ENCODE assay signal across 8 mouse cellular contexts in genomic region chr11:58168167-58168915, GRCm38 (mm10). TPM values are rescaled to one million over a fixed set of nuclear protein-coding genes. Genes with fewer than 3 reads are reported as not detected.
A peak's percentile ranks its signal among the peaks of the same experiment; 100 is the strongest.
DNase-seq lines count a peak whose midpoint lies in the region; ATAC-seq and TF ChIP-seq lines count a peak whose summit lies in the region.

Gemin5 (minus strand) TSS chr11:58168539.

- TF ChIP-seq CTCF in gastrocnemius, adult 2 months (IDR thresholded peaks at IDR 0.05) = peak; percentile 11; the same call in 1 of the 2 replicates
- TF ChIP-seq CTCF in hindbrain, postnatal 0 days (IDR thresholded peaks at IDR 0.05; ENCODE audit: low read depth) = peak; percentile 37

- peak within 1 kb of the TSS; percentile 91 for H3K27ac ChIP-seq in gastrocnemius, adult 2 months
- H3K27ac ChIP-seq in hindbrain, postnatal 0 days = peak within 1 kb of the TSS; percentile 48

- H3K4me2 ChIP-seq in hindbrain, postnatal 0 days (ENCODE audit: low read depth, low read length) = peak within 1 kb of the TSS; percentile 76

- H3K4me3 ChIP-seq in gastrocnemius, adult 2 months = peak within 1 kb of the TSS; percentile 85
- H3K4me3 ChIP-seq in hindbrain, postnatal 0 days (ENCODE audit: low read length) = peak within 1 kb of the TSS; percentile 88

- H3K36me3 ChIP-seq in hindbrain, postnatal 0 days (ENCODE audit: insufficient read depth, low read length) = peaks cover 9% of the 10 kb centered on the region; the same call in 1 of the 2 replicates

- under 1% methylated on average over 53 of the region's 71 CpGs for WGBS in hindbrain, postnatal 0 days

- no peaks in the 10 kb centered on the region for H3K27me3 ChIP-seq in hindbrain, postnatal 0 days (ENCODE audit: insufficient read depth, low read length)

- ATAC-seq in activated CD4-positive, CD25-positive, alpha-beta regulatory T cell, adult 4 months = peak; percentile 74
- ATAC-seq in common myeloid progenitor, adult 5-6 weeks (replicated peaks; ENCODE audit: low read depth, poor library complexity, severe bottlenecking) = peak; percentile 80
- ATAC-seq in hindbrain, postnatal 0 days = peak; percentile 91
- ATAC-seq in megakaryocyte, adult 5-6 weeks (ENCODE audit: poor library complexity, severe bottlenecking) = peak; percentile 87

- intact Hi-C loops in gastrocnemius, adult 2 months (cut with DNase I) = loop anchor here (5.0 kb wide), 1 partner anchor 51 kb away; no protein-coding TSS in a partner anchor

- peak; percentile 89 for DNase-seq in gastrocnemius, adult 2 months
- peak; percentile 94 for DNase-seq in hindbrain, postnatal 0 days (ENCODE audit: low spot score)
- peak; percentile 76 to 78 for DNase-seq in left cerebral cortex, adult 8-10 months (ENCODE audit: low spot score in 2 of 2)
- peak; percentile 89 for DNase-seq in right cerebral cortex, adult 18-20 months
- peak; percentile 77 for DNase-seq in urinary bladder, adult 2 months (ENCODE audit: low spot score)

- peak within 1 kb of the TSS; percentile 76 for H3K9ac ChIP-seq in hindbrain, postnatal 0 days (replicated peaks; ENCODE audit: low read length)

- H3K4me1 ChIP-seq in hindbrain, postnatal 0 days (ENCODE audit: insufficient read depth, low read length) = peaks cover 9% of the 10 kb centered on the region

- H3K9me3 ChIP-seq in hindbrain, postnatal 0 days (ENCODE audit: low read length) = no peaks in the 10 kb centered on the region

RNA-seq across cellular contexts. Expression of gene Gemin5, which starts in this region (rescaled TPM):
- 1 to 10 TPM; 4.9 to 6.3 TPM for polyA plus RNA-seq in activated CD4-positive, CD25-positive, alpha-beta regulatory T cell, adult 4 months (2017; shearing (Covaris generic))
- 36.8 and 38.3 TPM in 2 replicates for total RNA-seq in common myeloid progenitor, adult 5-6 weeks (2017)
- 10 to 100 TPM in 1 of 2 experiments, 1 to 10 TPM in 1; 8.7 to 10.9 TPM for total RNA-seq in gastrocnemius, adult 2 months (2021)
- total RNA-seq in hindbrain, postnatal 0 days (2014; rRNA removed) = 19.6 and 21.2 TPM in 2 replicates
- 10.4 and 11.2 TPM in 2 replicates for polyA plus RNA-seq in hindbrain, postnatal 0 days (2015; fragmentation: Nextera tagmentation; extraction: Ambion mirVana)
- 10 to 100 TPM; 16.9 to 22.0 (median 19.8) TPM for total RNA-seq in left cerebral cortex, adult 8-10 months (2022)
- total RNA-seq in megakaryocyte, adult 5-6 weeks (2015) = 3.4 and 7.3 TPM in 2 replicates
- total RNA-seq in megakaryocyte, adult 5-6 weeks (2017) = 7.4 and 7.8 TPM in 2 replicates
- polyA plus RNA-seq in urinary bladder, adult 2 months (2012; rRNA removed) = 6.6 and 7.1 TPM in 2 replicates

Comparison
In these comparisons a context has a peak if more than half of its experiments do, and no peak if none do; other contexts are left out.
1. Peak in every context shown above with its lines: DNase-seq, ATAC-seq, H3K4me3 ChIP-seq and H3K27ac ChIP-seq.